Mouse (Mus musculus): ENCODE results near the gene Lrrc75b. TPM values are rescaled to one million over a fixed set of nuclear protein-coding genes. Genes with fewer than 3 reads are reported as not detected.

Gene Lrrc75b
- polyA plus RNA-seq, 1 experiment: 0.42 TPM

- 22% methylated on average over 7 of the region's 7 CpGs for WGBS
- no peak for TF ChIP-seq POLR2A (IDR thresholded peaks at IDR 0.05; ENCODE audit: borderline replicate concordance, control insufficient read depth, low read depth, low read length)
- TF ChIP-seq CTCF (IDR thresholded peaks at IDR 0.05; ENCODE audit: control insufficient read depth, insufficient read depth, low read length): no peak
- Histone ChIP-seq H3K27ac (ENCODE audit: control insufficient read depth, insufficient read depth, low read depth, low read length, poor library complexity) (no peak overlapping the region), H3K4me1 (ENCODE audit: control insufficient read depth, insufficient read depth, low read length) (peaks cover 3% of the 10 kb centered on the region; the same call in 1 of the 2 replicates), H3K4me3 (replicated peaks; ENCODE audit: control insufficient read depth, low read depth, low read length) (no peak overlapping the region)
Measured at GRCm38 (mm10) chr10:75503692-75504091, 56.4 kb downstream of the Lrrc75b start.

DNA sequence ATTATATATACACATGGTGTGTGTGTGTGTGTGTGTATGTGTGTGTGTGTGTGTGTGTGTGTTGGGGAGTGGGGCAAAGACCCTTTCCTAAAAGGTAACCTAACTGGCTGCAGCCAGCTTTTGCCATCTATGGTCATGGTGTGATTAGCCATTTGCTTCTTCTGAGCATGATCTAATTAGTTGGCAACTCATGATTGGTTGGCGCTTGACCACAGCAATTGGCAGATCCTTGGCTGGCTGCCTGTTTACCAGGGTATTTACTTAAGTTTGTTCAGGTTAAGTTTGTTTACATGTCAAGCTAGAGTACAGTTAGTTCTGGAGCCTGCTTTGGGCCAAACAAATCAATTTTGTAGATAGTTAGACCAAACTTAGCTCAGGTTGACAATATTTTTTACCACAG, 58.5 kb downstream of the Lrrc75b start:
- peaks cover 3% of the 10 kb centered on the region; the same call in 1 of the 2 replicates for H3K4me1 ChIP-seq (ENCODE audit: control insufficient read depth, insufficient read depth, low read length)
- no peak overlapping the region for H3K4me3 ChIP-seq (replicated peaks; ENCODE audit: control insufficient read depth, low read depth, low read length)
- no peak overlapping the region for H3K27ac ChIP-seq (ENCODE audit: control insufficient read depth, insufficient read depth, low read depth, low read length, poor library complexity)
- TF ChIP-seq POLR2A (IDR thresholded peaks at IDR 0.05; ENCODE audit: borderline replicate concordance, control insufficient read depth, low read depth, low read length) (no peak), CTCF (IDR thresholded peaks at IDR 0.05; ENCODE audit: control insufficient read depth, insufficient read depth, low read length) (no peak)
- 80% methylated on average over 1 of the region's 1 CpGs for WGBS

DNA sequence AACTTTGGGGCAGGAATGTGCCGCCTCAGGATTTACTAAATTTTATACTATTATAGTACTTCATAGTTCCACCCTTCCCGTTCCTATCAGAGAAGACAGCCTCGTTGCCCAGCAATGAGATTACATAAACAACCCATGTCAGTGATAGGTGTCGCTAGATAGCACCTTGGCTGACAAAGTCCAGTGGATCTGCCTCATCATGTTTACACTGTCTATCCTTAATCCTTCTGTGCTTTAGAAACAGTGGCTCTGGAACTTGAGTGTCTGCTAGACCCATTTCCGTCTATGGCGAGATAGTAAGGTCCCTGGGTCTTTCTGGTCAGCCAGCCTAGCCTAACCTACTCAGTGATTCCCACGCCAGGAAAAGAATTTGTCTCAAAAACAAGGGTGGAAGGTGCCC, 59.8 kb downstream of the Lrrc75b start:
- Histone ChIP-seq H3K27ac (ENCODE audit: control insufficient read depth, insufficient read depth, low read depth, low read length, poor library complexity) (no peak overlapping the region), H3K4me1 (ENCODE audit: control insufficient read depth, insufficient read depth, low read length) (peaks cover 3% of the 10 kb centered on the region; the same call in 1 of the 2 replicates), H3K4me3 (replicated peaks; ENCODE audit: control insufficient read depth, low read depth, low read length) (no peak overlapping the region)
- 68% methylated on average over 7 of the region's 7 CpGs for WGBS
- TF ChIP-seq CTCF (IDR thresholded peaks at IDR 0.05; ENCODE audit: control insufficient read depth, insufficient read depth, low read length): no peak
- no peak for TF ChIP-seq POLR2A (IDR thresholded peaks at IDR 0.05; ENCODE audit: borderline replicate concordance, control insufficient read depth, low read depth, low read length)

Other genes starting within 250 kb of the Lrrc75b start
- 7.3 and 7.7 TPM in 2 replicates for gene Adora2a, start 243.5 kb downstream of the Lrrc75b start, polyA plus RNA-seq (2011; ENCODE audit: insufficient read depth, insufficient read length, low replicate concordance, missing spikeins)
- 1.5 and 3.2 TPM in 2 replicates for gene Upb1, start 159.2 kb downstream of the Lrrc75b start, polyA plus RNA-seq (2011; ENCODE audit: insufficient read depth, insufficient read length, low replicate concordance, missing spikeins)
- 139 and 156 TPM in 2 replicates for gene Snrpd3, start 42.8 kb downstream of the Lrrc75b start, polyA plus RNA-seq (2011; ENCODE audit: insufficient read depth, insufficient read length, low replicate concordance, missing spikeins)
- 37.6 and 48.3 TPM in 2 replicates for gene Gucd1, start 42.4 kb downstream of the Lrrc75b start, polyA plus RNA-seq (2011; ENCODE audit: insufficient read depth, insufficient read length, low replicate concordance, missing spikeins)
- gene Ggt1, start 1.3 kb upstream of the Lrrc75b start, polyA plus RNA-seq (2011; ENCODE audit: insufficient read depth, insufficient read length, low replicate concordance, missing spikeins): 5.2 and 11.4 TPM in 2 replicates
- 13.4 and 23.1 TPM in 2 replicates for gene Ggt5, start 29.0 kb upstream of the Lrrc75b start, polyA plus RNA-seq (2011; ENCODE audit: insufficient read depth, insufficient read length, low replicate concordance, missing spikeins)
- 1.5 and 2.8 TPM in 2 replicates for gene Susd2, start 83.7 kb upstream of the Lrrc75b start, polyA plus RNA-seq (2011; ENCODE audit: insufficient read depth, insufficient read length, low replicate concordance, missing spikeins)
- gene Cabin1, start 204.0 kb upstream of the Lrrc75b start, polyA plus RNA-seq (2011; ENCODE audit: insufficient read depth, insufficient read length, low replicate concordance, missing spikeins): 26.2 and 55.3 TPM in 2 replicates
- 9.3 and 20.0 TPM in 2 replicates for gene Ddt, start 213.1 kb upstream of the Lrrc75b start, polyA plus RNA-seq (2011; ENCODE audit: insufficient read depth, insufficient read length, low replicate concordance, missing spikeins)
- gene Gm20441, start 220.6 kb upstream of the Lrrc75b start, polyA plus RNA-seq (2011; ENCODE audit: insufficient read depth, insufficient read length, low replicate concordance, missing spikeins): not detected in 2 replicates
- 1.6 and 4.3 TPM in 2 replicates for gene Gstt3, start 221.1 kb upstream of the Lrrc75b start, polyA plus RNA-seq (2011; ENCODE audit: insufficient read depth, insufficient read length, low replicate concordance, missing spikeins)
- 19.9 and 22.5 TPM in 2 replicates for gene Gstt1, start 238.3 kb upstream of the Lrrc75b start, polyA plus RNA-seq (2011; ENCODE audit: insufficient read depth, insufficient read length, low replicate concordance, missing spikeins)